Mouse (Mus musculus) CH12.LX (cell line): ENCODE measurements around the gene Uxs1. TPM values are rescaled to one million over a fixed set of nuclear protein-coding genes. Genes with fewer than 3 reads are reported as not detected.

ENCODE experiments used
- DNase-seq: peaks from one replicate; pipeline ENCODE4 v3.0.0-alpha.2; 2013; ENCODE audit errors: extremely low read depth
- H3K27ac ChIP-seq: 2 replicates; pipeline ENCODE4 v1.5.1; 2012; ENCODE audit warnings: low read depth, mild to moderate bottlenecking, control low read depth, moderate library complexity; ENCODE audit not compliant: insufficient read depth
- H3K27me3 ChIP-seq: replicated peaks from 2 replicates; pipeline ENCODE3; 2012; ENCODE audit warnings: inconsistent platforms
- H3K36me3 ChIP-seq, 2 experiments: replicated peaks in 1 of 2; 2 replicates each; pipeline versions ENCODE3 to v1.6.1; 2012; ENCODE audit warnings: inconsistent platforms in 1 of 2, low read length in 1 of 2, mild to moderate bottlenecking in 1 of 2, mixed read lengths in 1 of 2, moderate library complexity in 1 of 2; ENCODE audit not compliant: control insufficient read depth in 1 of 2, insufficient read depth in 1 of 2
- H3K4me1 ChIP-seq, 2 experiments: 2 replicates each; pipeline ENCODE4 v1.6.1; 2012; ENCODE audit warnings: inconsistent platforms in 1 of 2, moderate library complexity in 1 of 2; ENCODE audit not compliant: insufficient read depth in 2 of 2, control insufficient read depth in 1 of 2
- H3K4me2 ChIP-seq: 2 replicates; pipeline ENCODE4 v1.6.1; 2012; ENCODE audit warnings: low read depth, mild to moderate bottlenecking, control low read depth; ENCODE audit not compliant: poor library complexity, insufficient read depth, severe bottlenecking
- H3K4me3 ChIP-seq, 3 experiments: fragments of 150-350 bp in 1 of 3; sonication (generic) in 1 of 3; replicated peaks in 1 of 3; 2 replicates each; pipeline versions ENCODE3 to v1.5.1; 2011 to 2012; ENCODE audit warnings: low read depth in 2 of 3, low read length in 2 of 3, mild to moderate bottlenecking in 2 of 3, moderate library complexity in 2 of 3, control low read depth in 1 of 3, improper control_type of control experiment in 1 of 3, inconsistent platforms in 1 of 3, mixed read lengths in 1 of 3; ENCODE audit not compliant: poor library complexity in 1 of 3
- H3K79me2 ChIP-seq: replicated peaks from 2 replicates; pipeline ENCODE4 v1.6.1; 2012; ENCODE audit warnings: mild to moderate bottlenecking, moderate library complexity; ENCODE audit not compliant: control insufficient read depth, poor library complexity, insufficient read depth, severe bottlenecking; ENCODE audit errors: extremely low read depth
- H3K9ac ChIP-seq: 2 replicates; pipeline ENCODE4 v1.6.1; 2012; ENCODE audit warnings: low read depth, mild to moderate bottlenecking, control low read depth, moderate library complexity; ENCODE audit not compliant: insufficient read depth
- H3K9me3 ChIP-seq: replicated peaks from 2 replicates; pipeline ENCODE3; 2012; ENCODE audit warnings: low read length, inconsistent platforms, mixed read lengths
- CHD1 ChIP-seq: IDR thresholded peaks from 2 replicates; pipeline ENCODE4 v1.6.1; 2012; ENCODE audit warnings: low read depth, low read length, improper control_type of control experiment, inconsistent platforms
- CHD2 ChIP-seq: IDR thresholded peaks from 2 replicates; pipeline ENCODE4 v1.6.1; 2011; ENCODE audit warnings: low read length, improper control_type of control experiment
- CTCF ChIP-seq, 2 experiments: IDR thresholded peaks in 1 of 2; conservative IDR thresholded peaks in 1 of 2; 2 replicates each; pipeline ENCODE4 v1.5.1; 2011 to 2012; ENCODE audit warnings: low read depth in 2 of 2, low read length in 2 of 2, improper control_type of control experiment in 1 of 2, inconsistent platforms in 1 of 2, mild to moderate bottlenecking in 1 of 2, moderate library complexity in 1 of 2
- E2F4 ChIP-seq: IDR thresholded peaks from 2 replicates; pipeline ENCODE4 v1.6.1; 2011; ENCODE audit warnings: low read depth, low read length, improper control_type of control experiment; ENCODE audit not compliant: insufficient replicate concordance
- EP300 ChIP-seq: IDR thresholded peaks from 2 replicates; pipeline ENCODE4 v1.6.1; 2011; ENCODE audit warnings: low read length, improper control_type of control experiment
- GABPA ChIP-seq: IDR thresholded peaks from 2 replicates; pipeline ENCODE4 v1.6.1; 2012; ENCODE audit warnings: low read depth, low read length, improper control_type of control experiment, inconsistent platforms; ENCODE audit not compliant: insufficient replicate concordance
- IRF4 ChIP-seq: IDR thresholded peaks from 2 replicates; pipeline ENCODE4 v1.6.1; 2014; ENCODE audit warnings: low read depth, mild to moderate bottlenecking, inconsistent platforms, low read length, improper control_type of control experiment
- MYC ChIP-seq: IDR thresholded peaks from 2 replicates; pipeline ENCODE4 v1.6.1; 2011; ENCODE audit warnings: low read depth, mild to moderate bottlenecking, improper control_type of control experiment, low read length
- NELFE ChIP-seq: IDR thresholded peaks from 2 replicates; pipeline ENCODE4 v1.6.1; 2011; ENCODE audit warnings: low read depth, low read length, improper control_type of control experiment
- NRF1 ChIP-seq: IDR thresholded peaks from 2 replicates; pipeline ENCODE4 v1.6.1; 2014; ENCODE audit warnings: low read depth, mild to moderate bottlenecking, inconsistent platforms, low read length, improper control_type of control experiment, moderate library complexity
- PAX5 ChIP-seq: IDR thresholded peaks from 2 replicates; pipeline ENCODE4 v1.6.1; 2012; ENCODE audit warnings: low read length, inconsistent platforms, mixed read lengths
- POLR2A ChIP-seq: IDR thresholded peaks from 2 replicates; pipeline ENCODE4 v1.6.1; 2011; ENCODE audit warnings: low read depth, mild to moderate bottlenecking, improper control_type of control experiment, low read length
- POLR2AphosphoS2 ChIP-seq: IDR thresholded peaks from 2 replicates; pipeline ENCODE4 v1.6.1; 2011; ENCODE audit warnings: low read depth, low read length, improper control_type of control experiment
- RCOR1 ChIP-seq: conservative IDR thresholded peaks from 2 replicates; pipeline ENCODE4 v1.6.1; 2012; ENCODE audit warnings: low read depth, mild to moderate bottlenecking, inconsistent platforms, low read length, improper control_type of control experiment
- TBP ChIP-seq: conservative IDR thresholded peaks from 2 replicates; pipeline ENCODE4 v1.6.1; 2011; ENCODE audit warnings: low read depth, low read length, improper control_type of control experiment
- TCF12 ChIP-seq: IDR thresholded peaks from 2 replicates; pipeline ENCODE4 v1.6.1; 2014; ENCODE audit warnings: low read depth, mild to moderate bottlenecking, inconsistent platforms, low read length, improper control_type of control experiment
- USF1 ChIP-seq: IDR thresholded peaks from 2 replicates; pipeline ENCODE4 v1.6.1; 2014; ENCODE audit warnings: low read depth, mild to moderate bottlenecking, inconsistent platforms, low read length, improper control_type of control experiment
- ZC3H11A ChIP-seq: IDR thresholded peaks from 2 replicates; pipeline ENCODE4 v1.6.1; 2012; ENCODE audit warnings: low read depth, mild to moderate bottlenecking, inconsistent platforms, low read length, improper control_type of control experiment
- ZMIZ1 ChIP-seq: IDR thresholded peaks from 2 replicates; pipeline ENCODE4 v1.6.1; 2012; ENCODE audit warnings: low read depth, mild to moderate bottlenecking, inconsistent platforms, low read length, improper control_type of control experiment
- dilution Hi-C: fragments of 300-500 bp; cut with MboI; formaldehyde crosslinking; loops from 2 replicates; pipeline ENCODE4 v1.14.3; 2020; ENCODE audit warnings: low sequenced_read_pairs; ENCODE audit not compliant: extremely low pct_unique_long_range_greater_than_20kb, extremely low pct_ligation_motif_present
- in situ Hi-C: fragments of 300-500 bp; cut with MboI; formaldehyde crosslinking; loops from 3 replicates; pipeline ENCODE4 v1.14.3; 2019; ENCODE audit warnings: low sequenced_read_pairs, low pct_ligation_motif_present, low pct_unique_long_range_greater_than_20kb, mixed read lengths
- polyA plus RNA-seq: library from polyadenylated mRNA; unstranded; fragments of >175 nt; gene quantifications from 2 replicates; pipeline ENCODE4 v1.2.1, GENCODE M21; 2012; ENCODE audit warnings: low read depth; ENCODE audit not compliant: insufficient read length
- total RNA-seq, 2 experiments: library from RNA; depleted of rRNA; stranded (reverse); fragments of 300-350 nt in 1 of 2; fragments of >200 nt in 1 of 2; gene quantifications; 2 replicates each; pipeline ENCODE4 v1.2.3; 2012 to 2014

Gene Uxs1
- total and polyA plus RNA-seq, 3 experiments: 18.4 to 33.3 (median 31.3) TPM

DNA sequence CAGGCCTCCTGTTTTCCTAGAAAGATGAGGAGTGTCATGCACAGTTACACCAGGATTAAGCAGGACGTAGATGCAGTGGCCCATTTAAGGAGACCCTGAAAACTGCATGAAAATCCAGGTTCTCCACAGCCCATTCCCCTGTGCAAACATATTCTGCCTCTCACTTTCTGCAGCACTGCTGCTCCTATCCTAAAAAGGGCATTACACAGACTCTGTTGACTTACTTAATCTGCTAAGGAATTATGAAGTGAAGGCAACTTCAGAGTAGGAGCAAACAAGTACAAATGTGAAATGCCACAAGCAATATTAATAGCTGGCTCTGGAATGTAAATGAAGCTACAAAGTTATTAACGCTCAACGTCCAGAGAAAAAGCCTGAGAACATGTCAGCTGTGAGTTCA is 45.9 kb downstream of the Uxs1 start:
- in situ Hi-C loops (no loop called here), dilution Hi-C loops (no loop called here)
- no peak for DNase-seq
- Histone ChIP-seq H3K79me2 (no peaks in the 10 kb centered on the region), H3K4me2 (no peak overlapping the region), H3K4me1 (no peaks in the 10 kb centered on the region), H3K4me3 (no peak overlapping the region), H3K36me3 (peaks cover 12 to 73% of the 10 kb centered on the region in 2 experiments), H3K9ac (no peak overlapping the region), H3K9me3 (no peaks in the 10 kb centered on the region), H3K27ac (no peak overlapping the region), H3K27me3 (no peaks in the 10 kb centered on the region)
- TF ChIP-seq PAX5 (no peak), NRF1 (no peak), NELFE (no peak), E2F4 (no peak), CTCF (conservative IDR thresholded peaks at IDR 0.05 in 1 of 2, IDR thresholded peaks at IDR 0.05 in 1 of 2; ENCODE audit: low read depth in 2 of 2, low read length in 2 of 2) (no peak), ZC3H11A (no peak)

DNA sequence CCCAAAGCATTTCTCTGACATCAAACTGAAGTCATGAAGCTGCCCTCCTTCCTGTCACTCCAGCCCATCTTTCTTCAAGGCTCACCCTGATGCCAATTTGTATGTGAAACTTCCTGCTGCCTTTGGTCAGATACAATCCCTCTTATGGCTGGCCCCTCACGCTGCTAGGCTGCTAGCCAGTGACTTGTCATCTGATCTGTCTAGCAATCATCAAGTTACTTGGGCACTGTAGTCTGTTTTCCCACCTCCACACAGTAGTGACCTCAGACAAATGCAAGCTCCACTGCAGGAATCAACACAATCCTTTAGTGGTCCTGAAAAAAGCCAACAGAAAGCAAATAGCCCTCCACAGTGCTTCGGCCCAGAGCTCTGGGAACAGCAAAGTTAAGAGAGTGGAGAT is 46.4 kb downstream of the Uxs1 start:
- dilution Hi-C loops (no loop called here), in situ Hi-C loops (no loop called here)
- Histone ChIP-seq H3K36me3 (peaks cover 7 to 72% of the 10 kb centered on the region in 2 experiments), H3K4me1 (no peaks in the 10 kb centered on the region), H3K4me3 (no peak overlapping the region), H3K79me2 (no peaks in the 10 kb centered on the region), H3K27me3 (no peaks in the 10 kb centered on the region), H3K27ac (no peak overlapping the region), H3K9me3 (no peaks in the 10 kb centered on the region), H3K9ac (no peak overlapping the region), H3K4me2 (no peak overlapping the region)
- no peak for DNase-seq
- TF ChIP-seq GABPA: no peak
- TF ChIP-seq CTCF (conservative IDR thresholded peaks at IDR 0.05 in 1 of 2, IDR thresholded peaks at IDR 0.05 in 1 of 2; ENCODE audit: low read depth in 2 of 2, low read length in 2 of 2): no peak
- TF ChIP-seq CHD2: no peak
- TF ChIP-seq TBP: no peak
- TF ChIP-seq EP300: no peak
- no peak for TF ChIP-seq TCF12
- TF ChIP-seq USF1: no peak
- TF ChIP-seq ZC3H11A: no peak
- no peak for TF ChIP-seq ZMIZ1
- TF ChIP-seq IRF4: no peak
- no peak for TF ChIP-seq MYC
- no peak for TF ChIP-seq POLR2AphosphoS2
- TF ChIP-seq RCOR1: no peak
- no peak for TF ChIP-seq CHD1
- no peak for TF ChIP-seq POLR2A
